Mouse (Mus musculus) bone marrow macrophage, adult 2 months (primary cell): ENCODE measurements around the gene Med13l.

Experiments used
- CTCF ChIP-seq: IDR thresholded peaks from 2 replicates; pipeline ENCODE4 v1.5.1; 2012; ENCODE audit warnings: low read depth, mild to moderate bottlenecking, low read length, moderate library complexity
- POLR2A ChIP-seq: IDR thresholded peaks from 2 replicates; pipeline ENCODE4 v1.6.1; 2012; ENCODE audit warnings: mild to moderate bottlenecking, low read depth, low read length, borderline replicate concordance

DNA sequence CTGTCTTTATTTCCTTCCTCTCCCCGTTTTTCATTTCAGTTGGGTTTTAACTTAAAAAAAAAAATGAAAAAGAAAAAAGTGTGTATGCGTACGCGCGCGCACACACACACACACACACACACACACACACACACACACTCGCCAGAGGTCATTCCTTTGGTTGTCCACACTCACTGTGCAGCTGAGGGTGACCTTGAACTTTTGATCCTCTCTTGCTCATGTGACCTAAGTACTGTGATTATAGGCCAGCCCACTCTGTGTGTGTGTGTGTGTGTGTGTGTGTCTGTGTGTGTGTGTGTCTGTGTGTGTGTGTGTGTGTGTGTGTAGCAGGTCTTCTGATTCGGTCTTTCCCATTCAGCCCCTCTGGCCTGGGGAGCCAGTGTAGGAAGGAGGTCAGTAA, 84.0 kb downstream of the Med13l start:
- TF ChIP-seq CTCF, result no peak
- TF ChIP-seq POLR2A, result no peak
